In genomic region chr11:101921361-101921952, GRCm38 (mm10) we compare ENCODE assay signal across 12 mouse cellular contexts. TPM values are rescaled to one million over a fixed set of nuclear protein-coding genes. Genes with fewer than 3 reads are reported as not detected.
A peak's percentile ranks its signal among the peaks of the same experiment; 100 is the strongest.
DNase-seq lines count a peak whose midpoint lies in the region; ATAC-seq and TF ChIP-seq lines count a peak whose summit lies in the region.
"Had no signal": no experiment of that assay in that cellular context is flagged by ENCODE, and none has a peak within 500 bp of the region (broad histone marks: within the 10 kb centered on the region; RNA-seq: fewer than 3 reads in every experiment).

No protein-coding gene starts in this region.

- H3K36me3 ChIP-seq in embryonic facial prominence, embryonic 13.5 days, result no peaks in the 10 kb centered on the region
- H3K36me3 ChIP-seq in embryonic facial prominence, embryonic 10.5 days (replicated peaks), result no peaks in the 10 kb centered on the region
- H3K36me3 ChIP-seq in midbrain, embryonic 11.5 days (ENCODE audit: control insufficient read depth, insufficient read depth, low read length), result no peaks in the 10 kb centered on the region
- H3K36me3 ChIP-seq in midbrain, embryonic 14.5 days (ENCODE audit: control insufficient read depth, insufficient read depth, low read length), result no peaks in the 10 kb centered on the region
- no peaks in the 10 kb centered on the region for H3K36me3 ChIP-seq in stomach, postnatal 0 days (ENCODE audit: control insufficient read depth, insufficient read depth, low read length)

- WGBS in embryonic facial prominence, embryonic 13.5 days, result 74% methylated on average over 12 of the region's 12 CpGs
- WGBS in embryonic facial prominence, embryonic 10.5 days, result 82% methylated on average over 12 of the region's 12 CpGs
- WGBS in midbrain, embryonic 11.5 days, result 87% methylated on average over 12 of the region's 12 CpGs
- 81% methylated on average over 12 of the region's 12 CpGs for WGBS in midbrain, embryonic 14.5 days
- 53% methylated on average over 12 of the region's 12 CpGs for WGBS in stomach, postnatal 0 days

- no peak overlapping the region for H3K4me3 ChIP-seq in embryonic facial prominence, embryonic 13.5 days
- no peak overlapping the region for H3K4me3 ChIP-seq in embryonic facial prominence, embryonic 10.5 days
- H3K4me3 ChIP-seq in midbrain, embryonic 11.5 days (ENCODE audit: low read depth, low read length), result no peak overlapping the region
- H3K4me3 ChIP-seq in midbrain, embryonic 14.5 days (replicated peaks; ENCODE audit: low read depth, low read length), result no peak overlapping the region
- H3K4me3 ChIP-seq in stomach, postnatal 0 days (ENCODE audit: low read depth, low read length), result no peak overlapping the region

- H3K4me2 ChIP-seq in embryonic facial prominence, embryonic 13.5 days, result no peak overlapping the region
- no peak overlapping the region for H3K4me2 ChIP-seq in midbrain, embryonic 11.5 days
- H3K4me2 ChIP-seq in midbrain, embryonic 14.5 days (ENCODE audit: low read length), result no peak overlapping the region
- no peak overlapping the region for H3K4me2 ChIP-seq in stomach, postnatal 0 days (replicated peaks; ENCODE audit: low read depth)

- no peak for TF ChIP-seq CTCF in stomach, postnatal 0 days (IDR thresholded peaks at IDR 0.05; ENCODE audit: low read depth)

- ATAC-seq in embryonic facial prominence, embryonic 13.5 days (ENCODE audit: insufficient number of reproducible peaks, insufficient read depth, low FRiP score, low TSS enrichment, low read depth), result no peak
- ATAC-seq in midbrain, embryonic 11.5 days (ENCODE audit: low FRiP score), result no peak
- ATAC-seq in midbrain, embryonic 14.5 days (ENCODE audit: low FRiP score, low TSS enrichment), result no peak
- ATAC-seq in stomach, postnatal 0 days (ENCODE audit: low FRiP score, low TSS enrichment), result no peak

- no peaks in the 10 kb centered on the region for H3K4me1 ChIP-seq in embryonic facial prominence, embryonic 13.5 days
- peaks cover 27% of the 10 kb centered on the region for H3K4me1 ChIP-seq in embryonic facial prominence, embryonic 10.5 days
- H3K4me1 ChIP-seq in midbrain, embryonic 11.5 days (ENCODE audit: control insufficient read depth, insufficient read depth, low read length), result no peaks in the 10 kb centered on the region
- no peaks in the 10 kb centered on the region for H3K4me1 ChIP-seq in midbrain, embryonic 14.5 days (ENCODE audit: control insufficient read depth, insufficient read depth, low read length)
- H3K4me1 ChIP-seq in stomach, postnatal 0 days (replicated peaks; ENCODE audit: control insufficient read depth, insufficient read depth), result no peaks in the 10 kb centered on the region

- DNase-seq in embryonic facial prominence, embryonic 10.5 days (ENCODE audit: low spot score), result no peak
- DNase-seq in midbrain, embryonic 11.5 days (ENCODE audit: low spot score, missing footprints), result peak; percentile 72
- DNase-seq in midbrain, embryonic 14.5 days, result no peak
- peak; percentile 46 for DNase-seq in heart, adult 8-10 months (ENCODE audit: low spot score)
- no peak for DNase-seq in stomach, postnatal 0 days (ENCODE audit: low spot score)
- DNase-seq in spleen, adult 18-20 months, result no peak
- DNase-seq in lung, postnatal 4 days, result no peak
- DNase-seq: kidney, adult 8-10 months; liver had no signal

- H3K27me3 ChIP-seq in embryonic facial prominence, embryonic 13.5 days, result peaks cover 35% of the 10 kb centered on the region
- H3K27me3 ChIP-seq in embryonic facial prominence, embryonic 10.5 days (replicated peaks; ENCODE audit: low read depth, poor library complexity, severe bottlenecking), result peaks cover 39% of the 10 kb centered on the region
- H3K27me3 ChIP-seq in midbrain, embryonic 11.5 days (ENCODE audit: control insufficient read depth, insufficient read depth, low read length), result no peaks in the 10 kb centered on the region
- H3K27me3 ChIP-seq in midbrain, embryonic 14.5 days (ENCODE audit: control insufficient read depth, insufficient read depth, low read length), result no peaks in the 10 kb centered on the region
- no peaks in the 10 kb centered on the region for H3K27me3 ChIP-seq in stomach, postnatal 0 days (ENCODE audit: control insufficient read depth, insufficient read depth, low read length)

- 0 out of 2 replicates have a peak overlapping the region, but pooled peaks have one; percentile 11 for H3K27ac ChIP-seq in embryonic facial prominence, embryonic 13.5 days
- H3K27ac ChIP-seq in embryonic facial prominence, embryonic 10.5 days (replicated peaks), result no peak overlapping the region
- no peak overlapping the region for H3K27ac ChIP-seq in midbrain, embryonic 11.5 days (ENCODE audit: low read depth, low read length)
- no peak overlapping the region for H3K27ac ChIP-seq in midbrain, embryonic 14.5 days (replicated peaks; ENCODE audit: low read depth, low read length)
- peak overlapping the region; percentile 58 for H3K27ac ChIP-seq in stomach, postnatal 0 days (replicated peaks)
- H3K27ac ChIP-seq: macrophage had no signal

- 0 out of 2 replicates have a peak overlapping the region, but pooled peaks have one; percentile 3 for H3K9ac ChIP-seq in embryonic facial prominence, embryonic 13.5 days
- no peak overlapping the region for H3K9ac ChIP-seq in midbrain, embryonic 11.5 days (ENCODE audit: low read length)
- H3K9ac ChIP-seq in midbrain, embryonic 14.5 days (replicated peaks; ENCODE audit: low read length), result no peak overlapping the region
- no peak overlapping the region for H3K9ac ChIP-seq in stomach, postnatal 0 days (ENCODE audit: low read length)

- no peaks in the 10 kb centered on the region for H3K9me3 ChIP-seq in embryonic facial prominence, embryonic 13.5 days
- H3K9me3 ChIP-seq in embryonic facial prominence, embryonic 10.5 days, result no peaks in the 10 kb centered on the region
- H3K9me3 ChIP-seq in midbrain, embryonic 11.5 days (ENCODE audit: control insufficient read depth, low read length), result no peaks in the 10 kb centered on the region
- H3K9me3 ChIP-seq in midbrain, embryonic 14.5 days (ENCODE audit: control insufficient read depth, low read length), result no peaks in the 10 kb centered on the region
- no peaks in the 10 kb centered on the region for H3K9me3 ChIP-seq in stomach, postnatal 0 days (ENCODE audit: control insufficient read depth, low read length)

- TF ChIP-seq EP300 in stomach, postnatal 0 days (optimal IDR thresholded peaks at IDR 0.05), result no peak

RNA-seq across cellular contexts. Expression of gene Meox1, which starts 27.3 kb away (rescaled TPM):
- polyA plus RNA-seq in embryonic facial prominence, embryonic 13.5 days (2015; fragmentation: Nextera tagmentation; extraction: Ambion mirVana), result 4.3 and 6.3 TPM in 2 replicates
- polyA plus RNA-seq in embryonic facial prominence, embryonic 10.5 days (2016; fragmentation: Nextera tagmentation; extraction: Ambion mirVana), result 1.9 and 2.9 TPM in 2 replicates
- 0.29 TPM in 1 of 2 replicates, not detected in the other for polyA plus RNA-seq in midbrain, embryonic 11.5 days (2014; fragmentation: Nextera tagmentation; extraction: Ambion mirVana)
- polyA plus RNA-seq in midbrain, embryonic 14.5 days (2014; fragmentation: Nextera tagmentation; extraction: Ambion mirVana), result 0.25 and 0.40 TPM in 2 replicates
- 1 to 10 TPM; 3.7 to 6.6 (median 6.3) TPM for total RNA-seq in heart, adult 8-10 months (2022)
- polyA plus RNA-seq in stomach, postnatal 0 days (2015; fragmentation: Nextera tagmentation; extraction: Ambion mirVana), result 2.8 and 3.0 TPM in 2 replicates
- polyA plus RNA-seq: macrophage had no signal

RNA-seq across cellular contexts. Expression of gene Sost, which starts 45.4 kb away (rescaled TPM):
- polyA plus RNA-seq in embryonic facial prominence, embryonic 13.5 days (2015; fragmentation: Nextera tagmentation; extraction: Ambion mirVana), result 0.41 and 0.42 TPM in 2 replicates
- 0.20 and 0.30 TPM in 2 replicates for polyA plus RNA-seq in embryonic facial prominence, embryonic 10.5 days (2016; fragmentation: Nextera tagmentation; extraction: Ambion mirVana)
- polyA plus RNA-seq in midbrain, embryonic 11.5 days (2014; fragmentation: Nextera tagmentation; extraction: Ambion mirVana), result not detected in 2 replicates
- polyA plus RNA-seq in midbrain, embryonic 14.5 days (2014; fragmentation: Nextera tagmentation; extraction: Ambion mirVana), result not detected in 2 replicates
- 1 to 10 TPM in 3 of 4 experiments, under 1 TPM in 1; 0.65 to 1.9 (median 1.2) TPM for total RNA-seq in heart, adult 8-10 months (2022)
- polyA plus RNA-seq in stomach, postnatal 0 days (2015; fragmentation: Nextera tagmentation; extraction: Ambion mirVana), result 0.08 TPM in 1 of 2 replicates, not detected in the other
- total RNA-seq: layer of hippocampus, postnatal 25 days had no signal
- polyA plus RNA-seq: macrophage had no signal

Comparison
In these comparisons a context has a peak if more than half of its experiments do, and no peak if none do; other contexts are left out.
1. H3K27ac ChIP-seq: peak in embryonic facial prominence, embryonic 13.5 days (single experiment) and stomach, postnatal 0 days (single experiment); none in embryonic facial prominence, embryonic 10.5 days (single experiment), midbrain, embryonic 11.5 days (single experiment) and midbrain, embryonic 14.5 days (single experiment).
2. DNase-seq: peak in midbrain, embryonic 11.5 days (single experiment) and heart, adult 8-10 months (single experiment); none in embryonic facial prominence, embryonic 10.5 days (single experiment), midbrain, embryonic 14.5 days (single experiment), stomach, postnatal 0 days (single experiment), spleen, adult 18-20 months (0 of 2) and lung, postnatal 4 days (0 of 2).